Mouse (Mus musculus) kidney, postnatal 25 days (tissue): ENCODE measurements around the gene D630003M21Rik.

Experiments used
- DNase-seq, 2 experiments: peaks; one replicate each; pipeline ENCODE4 v3.0.0; 2021; ENCODE audit warnings: mixed read lengths in 2 of 2

D630003M21Rik gene

DNA sequence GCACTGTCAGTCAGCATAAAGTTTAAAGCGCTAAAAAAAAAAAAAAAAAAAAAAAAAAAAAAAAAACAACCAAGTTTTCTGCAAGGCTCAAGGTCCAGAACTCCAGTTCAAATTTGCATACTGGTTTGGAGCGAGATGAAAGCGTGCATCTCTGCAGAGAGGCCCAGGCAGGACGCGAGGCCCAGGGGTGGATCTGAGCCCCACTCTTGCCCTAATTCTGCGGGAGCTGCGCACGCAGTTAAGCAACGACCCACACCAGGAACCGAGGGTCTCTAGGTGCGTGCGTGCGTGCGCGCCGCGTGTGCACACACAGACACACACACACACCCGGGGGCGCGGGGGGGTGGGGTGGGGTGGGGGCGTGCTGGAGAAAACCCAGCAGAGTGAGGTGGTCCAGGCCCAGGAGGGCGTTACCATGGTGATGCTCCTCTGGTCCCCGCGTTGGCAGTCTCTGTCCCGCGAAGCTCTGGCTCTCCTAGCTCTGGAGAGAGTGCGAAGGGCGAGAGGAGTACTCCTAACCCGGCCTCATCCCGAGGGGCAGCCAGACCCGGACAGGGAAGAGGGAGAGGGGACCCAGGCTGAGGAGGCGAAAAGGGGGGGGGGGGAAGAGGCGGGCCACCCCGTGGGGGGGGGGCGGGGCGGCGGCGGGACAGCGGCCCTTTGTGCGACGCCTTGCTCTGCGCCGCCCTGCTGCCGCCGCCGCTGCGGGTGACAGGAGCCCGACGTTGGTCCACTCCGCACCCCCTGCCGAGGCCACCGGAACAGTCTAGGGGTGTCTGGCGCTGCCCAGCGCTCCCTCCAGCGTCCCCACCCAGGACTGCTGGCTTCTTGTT, at the start of gene D630003M21Rik:
Gene D630003M21Rik (minus strand): TSS at position 553 of the 833 bp plus-strand sequence.
- DNase-seq, result peak; percentile 43 to 67

DNA sequence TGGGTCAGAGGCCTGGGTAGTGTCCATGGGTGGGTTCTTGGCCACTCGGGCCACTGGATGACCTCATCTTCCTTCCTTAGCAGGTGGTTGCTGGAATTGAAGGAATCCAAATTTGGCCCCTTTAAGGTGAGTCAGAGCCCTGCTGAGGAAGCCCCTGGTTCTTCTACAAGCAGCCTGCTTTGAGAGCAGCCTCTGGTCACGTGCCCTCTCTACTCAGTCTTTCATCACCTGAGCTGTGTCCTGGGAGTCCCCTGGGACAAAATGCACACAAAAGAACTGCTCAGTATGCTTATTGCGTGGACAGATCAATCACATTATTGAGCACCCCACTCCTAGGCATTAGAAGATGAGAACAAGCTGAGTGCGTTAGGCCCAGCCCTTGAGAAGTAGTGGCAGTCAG, 47.9 kb upstream of the D630003M21Rik start:
- peak in 1 of 2 experiments; percentile 28 for DNase-seq

DNA sequence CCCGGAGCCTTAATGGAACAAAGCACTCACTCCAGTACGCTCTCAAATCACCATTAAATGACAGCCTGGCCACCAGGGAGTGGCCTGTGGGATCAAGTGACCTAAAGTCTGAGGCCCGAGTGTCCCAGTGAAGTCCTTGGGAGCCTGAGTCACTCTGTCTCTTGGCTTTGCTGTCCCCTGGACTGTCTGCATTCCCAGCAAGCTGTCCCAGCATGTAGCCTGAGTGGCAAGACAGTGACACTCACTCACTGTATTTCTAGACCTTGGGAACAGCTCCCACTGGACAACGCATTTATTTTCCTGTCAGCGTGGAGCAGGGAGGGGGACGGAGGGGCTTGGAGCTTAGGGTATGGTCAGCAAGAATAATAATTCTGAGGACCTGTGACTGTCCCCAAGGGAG, 47.4 kb upstream of the D630003M21Rik start:
- no peak for DNase-seq

DNA sequence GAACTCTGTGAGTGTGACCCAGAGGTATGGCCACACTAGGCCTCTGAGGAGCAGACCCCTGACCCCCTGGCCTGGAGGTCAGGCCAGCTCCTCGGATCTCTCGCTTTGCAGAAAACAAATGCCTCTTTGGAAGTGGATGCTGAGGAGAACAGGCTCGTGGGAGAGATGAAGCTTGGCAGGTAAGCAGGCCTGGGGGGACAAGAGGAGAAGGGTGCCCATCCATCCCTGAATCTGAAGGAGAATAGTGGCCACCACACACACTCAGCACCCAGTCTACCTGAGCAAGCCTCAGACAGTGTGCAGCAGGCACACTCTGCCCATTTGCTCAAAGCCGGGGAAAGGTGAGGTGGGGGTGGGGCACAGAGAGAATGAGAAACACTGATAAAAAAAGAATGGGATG, 46.8 kb upstream of the D630003M21Rik start:
- DNase-seq, result no peak

DNA sequence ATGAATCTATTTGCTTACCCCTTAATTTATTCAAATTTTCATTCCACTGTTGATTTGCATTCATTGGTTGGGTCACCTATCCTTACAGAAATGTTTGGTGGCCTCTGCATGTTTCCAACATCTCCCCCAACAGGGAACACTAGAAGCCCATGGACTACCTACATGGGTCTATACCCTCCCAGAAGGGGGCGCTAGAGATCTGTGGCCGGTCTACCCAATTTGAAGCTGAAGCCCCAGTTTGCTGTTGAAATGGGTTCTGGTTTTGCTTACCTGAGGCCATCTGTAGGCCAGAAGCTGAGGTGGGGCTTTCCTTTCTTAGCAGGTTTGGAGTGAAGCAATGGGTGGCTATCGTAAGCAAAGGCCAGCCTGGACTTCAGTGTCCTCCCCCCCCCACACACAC, 46.3 kb upstream of the D630003M21Rik start:
- DNase-seq, result no peak

DNA sequence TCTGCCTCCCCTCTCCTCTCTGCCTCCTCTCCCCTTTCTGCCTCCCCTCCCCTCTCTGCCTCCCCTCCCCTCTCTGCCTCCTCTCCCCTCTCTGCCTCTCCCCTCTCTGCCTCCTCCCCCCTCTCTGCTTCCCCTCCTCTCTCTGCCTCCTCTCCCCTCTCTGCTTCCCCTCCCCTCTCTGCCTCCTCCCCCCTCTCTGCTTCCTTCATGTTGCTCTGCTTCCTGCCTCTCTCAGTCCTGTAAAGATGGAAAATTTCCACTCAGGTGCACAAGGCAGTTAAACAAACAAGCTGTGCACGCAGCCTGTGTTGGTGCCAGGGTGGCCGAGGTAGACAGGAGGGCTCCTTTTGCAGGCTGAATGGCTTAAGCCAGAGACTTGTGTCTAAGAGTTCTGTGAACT, 44.6 kb upstream of the D630003M21Rik start:
- peak in 1 of 2 experiments; percentile 27 for DNase-seq

GRCm38 (mm10) chr2:158270017-158270416, 41.0 kb upstream of the D630003M21Rik start:
- DNase-seq, result no peak

DNA sequence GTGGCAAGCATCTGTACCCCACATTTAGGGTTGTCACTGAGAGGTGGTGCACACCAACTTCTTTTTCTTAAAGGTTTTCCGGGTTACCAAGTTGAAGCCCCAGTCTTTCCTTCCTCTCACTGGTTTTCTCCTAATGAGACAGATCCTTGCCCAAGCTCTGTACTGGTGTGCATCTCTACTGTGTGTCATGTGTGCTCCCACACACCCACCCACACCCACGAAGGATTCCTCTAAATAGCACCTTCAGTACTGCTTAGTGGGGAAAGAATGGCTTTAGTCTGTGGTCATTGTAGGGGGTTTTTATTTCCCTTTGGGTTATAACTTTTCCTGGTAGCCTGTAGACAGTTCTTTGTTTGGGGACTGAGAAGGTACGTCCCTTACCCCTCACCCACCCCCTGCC, 35.9 kb upstream of the D630003M21Rik start:
- no peak for DNase-seq

- no peak for DNase-seq
These were observed 30.5 kb upstream of the D630003M21Rik start for GRCm38 (mm10) chr2:158259498-158259897.

- DNase-seq, result peak; percentile 74 to 75
These were observed 29.8 kb upstream of the D630003M21Rik start for GRCm38 (mm10) chr2:158258781-158259180.

- no peak for DNase-seq
These were observed 29.0 kb upstream of the D630003M21Rik start, which contains the start of gene Bpi for GRCm38 (mm10) chr2:158258005-158258418. TSS of gene Bpi (plus strand) at chr2:158258094.

DNA sequence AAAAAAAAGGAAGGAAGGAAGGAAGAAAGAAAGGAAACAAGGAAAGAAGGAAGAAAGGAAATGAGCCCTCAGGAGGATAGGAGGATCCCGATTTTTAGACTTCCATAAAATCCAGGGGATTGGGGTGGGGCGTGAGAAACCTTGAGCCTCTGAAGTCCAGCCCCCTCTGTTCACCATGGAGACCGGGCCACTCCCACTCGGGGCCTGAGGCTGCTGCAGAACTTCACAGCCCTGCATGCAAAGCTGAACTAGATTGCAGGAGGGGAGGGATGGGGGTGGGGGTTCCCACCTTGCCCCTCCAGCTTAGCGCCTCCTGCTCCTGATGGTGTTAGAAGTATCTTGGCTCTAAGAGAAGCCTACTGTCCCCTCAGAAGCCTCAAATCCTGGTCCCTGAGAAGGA, 27.9 kb upstream of the D630003M21Rik start:
- no peak for DNase-seq

- DNase-seq, result no peak
These were observed 24.8 kb upstream of the D630003M21Rik start for GRCm38 (mm10) chr2:158253806-158254205.

DNA sequence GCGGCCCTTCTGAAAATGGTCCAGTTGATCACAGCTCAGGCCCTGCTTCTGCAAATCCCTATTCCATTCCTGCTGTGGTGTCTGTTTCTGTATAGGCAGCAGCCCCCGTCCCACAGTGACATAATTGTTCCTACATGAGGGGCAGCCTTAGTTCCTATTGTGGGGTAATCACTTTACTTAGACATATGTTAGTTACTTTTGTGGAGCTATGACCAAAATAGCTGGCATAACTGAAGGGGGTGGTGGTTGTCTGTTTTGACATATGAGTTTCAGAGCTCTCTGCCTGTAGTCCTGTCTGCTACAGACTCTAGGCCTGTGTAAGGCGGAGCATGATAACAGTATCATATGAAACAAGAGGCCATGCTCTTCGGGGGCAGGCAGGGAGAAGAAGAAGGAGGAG, 21.5 kb upstream of the D630003M21Rik start:
- no peak for DNase-seq

DNA sequence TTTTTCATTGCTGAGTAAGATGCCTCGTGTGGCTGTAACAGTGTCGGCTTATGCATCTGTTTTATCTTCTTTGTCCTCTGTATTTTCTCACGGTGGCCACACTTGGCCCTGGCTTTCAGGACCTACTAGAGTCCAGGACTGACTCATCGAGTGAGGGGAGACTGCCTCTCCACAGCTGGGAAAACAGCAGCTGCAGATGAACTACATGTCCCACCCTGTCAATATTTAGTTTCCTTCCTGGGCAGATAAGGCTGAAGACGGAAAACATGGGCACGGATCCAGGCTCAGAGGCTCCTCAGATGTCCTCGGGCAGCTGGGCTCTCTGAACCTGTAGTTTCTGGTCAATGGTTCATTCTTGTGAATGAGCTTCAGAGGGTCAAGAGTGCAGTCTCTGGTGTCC, 19.3 kb upstream of the D630003M21Rik start:
- DNase-seq, result peak; percentile 58 to 62

GRCm38 (mm10) chr2:158247852-158248251, 18.8 kb upstream of the D630003M21Rik start:
- no peak for DNase-seq

DNA sequence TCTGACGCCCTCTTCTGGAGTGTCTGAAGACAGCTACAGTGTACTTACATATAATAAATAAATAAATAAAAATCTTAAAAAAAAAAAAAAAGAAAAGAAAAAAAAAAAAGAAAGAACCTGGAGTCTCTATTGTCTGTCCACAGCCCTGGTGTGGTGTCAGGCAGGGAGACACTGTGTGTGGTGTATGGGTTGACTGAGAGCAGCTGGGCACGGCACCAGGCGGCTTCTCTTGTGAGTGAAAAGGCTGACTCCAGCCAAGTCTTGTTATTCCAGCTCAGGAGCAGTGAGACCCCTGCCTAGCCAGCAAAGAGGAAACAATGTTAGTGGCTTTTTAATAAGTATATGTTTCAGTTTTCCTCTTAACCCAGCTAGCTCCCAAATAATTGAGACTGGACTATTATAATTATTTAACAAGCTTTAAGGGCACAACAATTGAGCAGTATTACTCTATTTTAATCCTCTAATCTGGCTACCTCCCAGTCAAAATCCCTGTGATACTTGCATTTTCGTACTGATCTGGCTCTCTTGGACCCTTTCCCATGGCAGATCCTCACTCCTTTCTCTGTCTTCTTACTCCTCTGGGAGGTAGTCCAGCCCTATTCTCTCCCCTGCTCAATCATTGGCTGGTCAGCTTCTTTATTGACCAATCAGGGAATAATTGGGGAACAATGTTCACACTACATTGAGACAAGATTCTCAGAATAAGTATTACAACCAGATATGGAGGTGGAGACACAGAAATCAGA, 16.2 kb upstream of the D630003M21Rik start:
- DNase-seq, result no peak

- peak in 1 of 2 experiments; percentile 16 for DNase-seq
These were observed 14.3 kb upstream of the D630003M21Rik start for GRCm38 (mm10) chr2:158243129-158243870.

GRCm38 (mm10) chr2:158242170-158242896, 13.3 kb upstream of the D630003M21Rik start:
- no peak for DNase-seq

DNA sequence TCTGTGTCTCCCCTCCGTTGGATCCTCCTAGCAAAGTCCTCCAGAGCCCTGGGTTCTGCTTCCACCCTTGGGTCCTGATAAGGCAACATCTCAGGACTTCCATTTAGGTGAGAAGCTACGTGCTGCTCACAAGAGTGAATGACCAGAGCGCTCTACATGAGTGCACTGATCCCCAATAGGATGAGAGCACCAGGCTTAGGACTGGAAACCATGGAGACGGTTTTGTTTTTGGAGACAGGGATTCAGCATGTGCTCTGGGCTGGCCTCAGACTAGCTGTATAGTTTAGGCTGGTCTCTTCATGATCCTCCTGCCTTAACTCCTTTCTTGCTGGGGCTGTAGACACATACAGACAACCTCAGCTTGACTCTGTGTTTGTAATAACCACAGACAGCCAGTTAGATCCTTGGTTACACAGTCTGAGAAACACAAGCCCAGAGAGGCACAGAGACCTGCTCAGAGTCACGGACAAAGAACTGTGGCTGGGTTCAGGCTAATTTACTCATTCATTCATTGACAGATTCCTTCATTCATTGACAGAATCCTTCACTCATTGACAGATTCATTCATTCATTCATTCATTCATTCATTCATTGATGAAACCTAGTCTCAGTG, 12.2 kb upstream of the D630003M21Rik start:
- no peak for DNase-seq

- DNase-seq, result no peak
These were observed 9.1 kb upstream of the D630003M21Rik start for GRCm38 (mm10) chr2:158238101-158238500.

GRCm38 (mm10) chr2:158236698-158237097, 7.7 kb upstream of the D630003M21Rik start:
- no peak for DNase-seq
